Mouse (Mus musculus) kidney, adult 18-20 months (tissue): ENCODE data around the gene Fam192a.

Source experiments
- DNase-seq: peaks from one replicate; pipeline ENCODE4 v3.0.0; 2021

Gene Fam192a

DNA sequence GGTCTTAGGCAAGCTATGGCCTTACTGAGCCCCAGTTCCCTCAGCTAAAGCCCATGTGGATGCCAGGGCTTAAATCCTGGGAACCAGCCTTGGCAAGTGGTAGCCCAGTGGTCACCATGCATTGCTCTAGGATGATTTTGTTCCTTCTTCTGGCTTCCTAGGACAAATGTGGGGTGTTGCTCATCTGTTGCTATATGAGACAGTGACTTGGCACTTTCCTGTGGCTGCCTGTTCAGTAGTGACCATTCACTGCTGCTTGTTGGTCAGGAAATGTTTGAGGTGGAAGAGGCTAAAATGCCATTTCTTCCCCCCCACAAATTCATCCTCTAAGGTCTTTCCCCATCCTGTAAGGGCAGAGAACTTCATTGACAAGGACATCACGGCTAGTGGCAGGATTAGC, 32.4 kb downstream of the Fam192a start:
- no peak for DNase-seq

GRCm38 (mm10) chr8:94568098-94568497, 33.7 kb downstream of the Fam192a start:
- no peak for DNase-seq

GRCm38 (mm10) chr8:94567159-94567849, 34.5 kb downstream of the Fam192a start:
- DNase-seq: no peak

- DNase-seq: no peak
Measured at GRCm38 (mm10) chr8:94566446-94567158, 35.2 kb downstream of the Fam192a start.

GRCm38 (mm10) chr8:94566033-94566432, 35.8 kb downstream of the Fam192a start:
- no peak for DNase-seq

DNA sequence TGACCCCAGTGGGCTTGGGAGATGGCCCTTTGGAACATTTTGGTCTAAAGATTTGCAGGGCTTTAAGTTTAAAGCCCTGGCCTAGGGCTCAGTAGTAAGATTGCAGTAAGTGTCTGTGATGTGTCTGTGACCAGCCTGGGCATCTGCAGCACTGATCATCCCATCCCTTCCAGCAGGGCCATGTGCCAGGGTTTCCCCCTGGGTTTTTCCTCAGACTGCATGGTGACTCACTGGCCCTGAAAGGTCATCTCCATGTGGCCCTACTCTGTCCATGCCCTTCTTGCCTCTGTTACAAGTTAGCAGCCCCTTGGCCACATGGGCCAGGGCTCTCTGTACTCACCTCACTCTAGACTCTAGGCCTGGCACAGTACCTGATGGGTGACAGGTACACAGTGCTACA, 37.4 kb downstream of the Fam192a start:
- no peak for DNase-seq

- no peak for DNase-seq
Measured at GRCm38 (mm10) chr8:94561256-94561655, 40.5 kb downstream of the Fam192a start.

- no peak for DNase-seq
Measured at GRCm38 (mm10) chr8:94557281-94557680, 44.5 kb downstream of the Fam192a start.

DNA sequence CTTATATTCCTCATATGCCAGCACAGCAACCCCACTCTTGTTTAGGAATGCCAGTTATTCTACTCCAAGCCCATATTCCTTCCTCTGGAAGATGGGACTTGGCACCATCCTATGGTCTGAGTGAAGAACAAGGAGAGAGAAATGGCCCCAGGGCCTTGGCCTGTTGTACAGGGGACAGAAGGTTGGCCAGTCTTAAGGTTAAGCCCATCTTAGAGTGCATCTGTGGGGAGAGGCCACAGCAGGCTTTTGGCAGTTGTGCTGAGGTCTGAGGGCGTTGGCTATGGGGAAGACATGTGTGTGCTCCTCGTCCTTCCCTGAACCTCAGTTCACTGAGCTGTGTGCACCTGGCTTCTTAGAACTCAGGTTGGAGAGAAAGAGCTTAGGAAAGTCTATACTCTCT, 49.1 kb downstream of the Fam192a start:
- no peak for DNase-seq

- no peak for DNase-seq
Measured at GRCm38 (mm10) chr8:94551471-94552422, 50.0 kb downstream of the Fam192a start.

DNA sequence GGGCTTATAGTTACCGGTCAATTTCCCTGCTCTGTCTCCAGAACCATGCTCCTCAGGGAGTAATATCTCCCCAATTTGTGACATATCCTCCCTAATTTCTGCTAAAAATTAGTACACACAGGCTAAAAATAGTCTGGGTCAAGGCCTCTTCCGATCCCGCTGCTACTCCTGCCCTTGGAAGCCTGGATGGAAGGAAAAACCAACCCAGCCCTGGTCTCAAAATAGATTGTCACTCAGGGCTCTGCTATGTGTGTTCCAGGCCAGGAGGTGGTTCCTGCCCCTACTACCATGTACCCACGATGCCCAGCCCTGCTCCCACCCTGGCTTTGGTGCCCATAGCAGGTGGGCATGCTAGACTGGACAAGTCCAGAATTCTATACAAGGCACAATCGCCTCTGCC, 51.8 kb downstream of the Fam192a start:
- peak; percentile 13 for DNase-seq

- DNase-seq: no peak
Measured at GRCm38 (mm10) chr8:94549482-94549881, 52.3 kb downstream of the Fam192a start.

DNA sequence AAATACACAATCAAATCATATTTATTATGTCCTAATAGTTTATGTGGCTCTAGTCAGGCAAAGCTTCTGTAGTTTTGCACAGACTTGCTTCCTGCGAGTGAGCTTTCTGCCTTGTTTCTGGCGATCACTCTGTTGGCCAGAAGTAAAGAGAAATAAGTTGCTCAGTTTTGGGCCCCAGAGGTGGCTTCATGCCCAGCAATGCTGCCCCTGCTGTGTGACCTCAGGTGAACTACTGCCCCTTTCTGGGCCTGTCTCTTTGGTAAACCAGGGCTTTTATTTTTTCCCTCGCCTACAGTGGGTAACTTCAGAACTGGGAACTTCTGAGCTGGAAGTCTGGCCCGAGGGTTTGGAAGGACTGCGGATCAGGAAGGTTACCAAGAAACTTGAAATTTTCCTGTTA, 52.8 kb downstream of the Fam192a start:
- no peak for DNase-seq

DNA sequence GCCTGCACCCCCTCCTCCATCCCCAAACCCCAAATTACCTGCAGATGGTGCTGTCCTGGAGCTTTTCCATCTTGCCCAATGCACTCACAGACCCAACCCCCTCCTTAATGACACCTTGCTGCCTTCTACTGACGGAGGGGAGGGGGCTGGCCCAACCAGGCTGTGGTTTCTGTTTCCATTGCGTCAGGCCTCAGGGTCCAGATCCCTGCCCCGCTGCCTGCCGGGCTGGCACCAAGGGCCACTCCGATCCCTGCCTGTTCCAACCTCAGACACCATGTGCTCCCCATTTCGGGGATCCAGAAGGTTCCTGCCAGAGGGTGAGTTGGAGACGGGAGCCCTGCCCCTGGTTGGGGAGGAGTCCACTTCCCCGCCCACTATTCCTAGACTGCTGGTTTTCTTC, 57.8 kb downstream of the Fam192a start:
- DNase-seq: no peak

GRCm38 (mm10) chr8:94540889-94541795, 60.7 kb downstream of the Fam192a start:
- DNase-seq: no peak

GRCm38 (mm10) chr8:94540025-94540424, 61.8 kb downstream of the Fam192a start:
- no peak for DNase-seq

DNA sequence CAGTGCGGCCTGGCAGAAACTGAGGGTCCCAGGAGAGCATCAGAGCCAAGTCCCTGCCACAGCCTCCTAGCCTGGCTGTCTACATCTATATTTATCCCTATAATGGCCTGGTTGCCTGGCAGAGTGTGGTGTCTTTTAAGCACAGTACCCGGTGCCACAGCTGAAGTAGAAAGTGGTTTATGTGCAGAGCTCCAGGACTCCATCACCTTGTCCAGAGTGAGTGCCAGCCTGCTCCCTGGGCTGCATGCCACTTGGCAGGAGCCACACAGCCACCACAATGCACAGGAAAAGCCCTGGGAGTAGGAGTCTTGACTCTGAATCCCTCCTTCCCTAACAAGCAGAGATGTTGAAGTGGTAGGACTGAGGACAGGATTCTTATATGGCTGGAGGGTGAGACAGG, 64.3 kb downstream of the Fam192a start:
- DNase-seq: no peak

DNA sequence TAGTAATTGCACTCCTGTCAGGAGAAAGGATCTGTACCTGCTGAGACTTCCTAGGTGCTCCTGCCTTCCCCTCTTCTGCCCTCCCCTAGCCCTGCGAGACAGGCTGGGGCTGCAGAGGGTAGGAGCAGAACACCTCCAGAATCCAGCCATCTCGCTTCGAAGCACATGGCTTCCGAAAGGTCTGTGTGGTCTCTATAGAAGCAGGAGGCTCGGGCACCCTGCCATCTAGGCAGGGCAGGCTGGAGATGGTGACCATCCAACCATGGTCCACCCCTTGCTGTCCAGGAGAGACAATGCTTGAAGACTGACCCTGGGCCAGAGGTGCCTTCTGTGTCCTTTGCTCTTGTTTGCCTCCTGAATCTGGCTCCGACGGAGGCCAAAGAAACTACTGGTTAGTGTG, 66.2 kb downstream of the Fam192a start:
- peak; percentile 22 for DNase-seq

GRCm38 (mm10) chr8:94534612-94535011, 67.2 kb downstream of the Fam192a start:
- DNase-seq: peak; percentile 42

DNA sequence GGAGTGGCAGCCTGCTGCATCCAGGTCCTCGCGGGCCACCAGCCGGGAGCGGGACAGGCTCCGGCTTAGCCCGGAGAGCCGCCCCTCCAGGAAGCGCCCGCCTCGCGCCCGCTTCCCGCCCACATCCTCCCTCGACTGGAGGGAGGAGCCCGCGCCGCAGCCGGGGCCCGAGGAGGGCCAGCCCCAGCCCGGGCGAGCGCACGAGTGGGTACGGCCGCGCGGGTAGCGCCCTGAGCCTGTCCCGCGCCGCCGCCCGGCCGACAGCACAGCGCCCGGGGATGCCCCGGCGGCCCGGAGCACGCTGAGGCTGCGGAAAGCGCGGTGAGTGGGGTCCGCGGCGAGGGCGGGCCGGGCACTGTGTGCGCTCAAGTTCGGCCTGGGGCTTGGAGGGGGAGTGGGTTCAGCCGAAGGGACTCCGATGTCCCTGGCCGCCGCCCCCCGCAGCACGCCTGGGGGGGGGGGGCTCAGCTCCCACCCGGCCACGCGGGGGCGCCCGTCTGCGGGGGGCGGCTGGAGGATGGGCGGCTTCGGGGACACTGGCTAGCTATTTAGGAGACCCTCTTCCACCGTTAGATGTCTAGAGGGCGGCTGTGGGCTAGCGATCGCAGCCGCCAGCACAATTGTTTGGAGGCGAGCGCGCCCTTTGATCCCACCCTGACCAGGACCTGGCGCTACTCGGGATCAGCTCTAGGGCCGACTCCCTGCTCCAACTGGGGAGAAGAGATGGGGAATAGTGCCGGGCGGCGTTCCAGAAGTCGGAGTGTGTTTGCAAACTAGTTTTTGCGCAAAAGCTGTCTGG, 68.7 kb downstream of the Fam192a start, which contains the start of gene Cpne2:
TSS of gene Cpne2 (plus strand) at position 118 of the 799 bp plus-strand sequence.
- peak; percentile 71 for DNase-seq

GRCm38 (mm10) chr8:94532525-94532872, 69.3 kb downstream of the Fam192a start:
- DNase-seq: no peak
